Mouse (Mus musculus): Measurements from ENCODE around the gene Nt5c2.
A peak's percentile ranks its signal among the peaks of the same experiment; 100 is the strongest.

Nt5c2 gene

GRCm38 (mm10) chr19:46968833-46969232, 46.1 kb downstream of the Nt5c2 start:
- peak; percentile 51 for DNase-seq (ENCODE audit: extremely low read depth, low read depth)

- no peak for DNase-seq (ENCODE audit: extremely low read depth, low read depth)
Observed at GRCm38 (mm10) chr19:46967861-46968260, 47.1 kb downstream of the Nt5c2 start.

GRCm38 (mm10) chr19:46966330-46966729, 48.6 kb downstream of the Nt5c2 start:
- no peak for DNase-seq (ENCODE audit: extremely low read depth, low read depth)

- DNase-seq (ENCODE audit: extremely low read depth, low read depth): no peak
Observed at GRCm38 (mm10) chr19:46965496-46965895, 49.5 kb downstream of the Nt5c2 start.

GRCm38 (mm10) chr19:46964353-46964752, 50.6 kb downstream of the Nt5c2 start:
- DNase-seq (ENCODE audit: extremely low read depth, low read depth): no peak

GRCm38 (mm10) chr19:46963440-46963839, 51.5 kb downstream of the Nt5c2 start:
- no peak for DNase-seq (ENCODE audit: extremely low read depth, low read depth)

GRCm38 (mm10) chr19:46962841-46963240, 52.1 kb downstream of the Nt5c2 start:
- no peak for DNase-seq (ENCODE audit: extremely low read depth, low read depth)

GRCm38 (mm10) chr19:46962171-46962772, 52.7 kb downstream of the Nt5c2 start:
- DNase-seq (ENCODE audit: extremely low read depth, low read depth): no peak

GRCm38 (mm10) chr19:46961652-46962051, 53.3 kb downstream of the Nt5c2 start:
- no peak for DNase-seq (ENCODE audit: extremely low read depth, low read depth)

GRCm38 (mm10) chr19:46961047-46961651, 53.8 kb downstream of the Nt5c2 start:
- no peak for DNase-seq (ENCODE audit: extremely low read depth, low read depth)

GRCm38 (mm10) chr19:46960101-46961046, 54.6 kb downstream of the Nt5c2 start:
- no peak for DNase-seq (ENCODE audit: extremely low read depth, low read depth)

GRCm38 (mm10) chr19:46959536-46959935, 55.4 kb downstream of the Nt5c2 start:
- DNase-seq (ENCODE audit: extremely low read depth, low read depth): no peak

GRCm38 (mm10) chr19:46958566-46958965, 56.4 kb downstream of the Nt5c2 start:
- DNase-seq (ENCODE audit: extremely low read depth, low read depth): no peak

GRCm38 (mm10) chr19:46957971-46958370, 57.0 kb downstream of the Nt5c2 start:
- no peak for DNase-seq (ENCODE audit: extremely low read depth, low read depth)

- no peak for DNase-seq (ENCODE audit: extremely low read depth, low read depth)
Observed at GRCm38 (mm10) chr19:46957001-46957400, 58.0 kb downstream of the Nt5c2 start.

GRCm38 (mm10) chr19:46956410-46956809, 58.5 kb downstream of the Nt5c2 start:
- no peak for DNase-seq (ENCODE audit: extremely low read depth, low read depth)

- no peak for DNase-seq (ENCODE audit: extremely low read depth, low read depth)
Observed at GRCm38 (mm10) chr19:46955630-46956029, 59.3 kb downstream of the Nt5c2 start.

GRCm38 (mm10) chr19:46953536-46953935, 61.4 kb downstream of the Nt5c2 start:
- no peak for DNase-seq (ENCODE audit: extremely low read depth, low read depth)

- no peak for DNase-seq (ENCODE audit: extremely low read depth, low read depth)
Observed at GRCm38 (mm10) chr19:46952986-46953385, 62.0 kb downstream of the Nt5c2 start.

GRCm38 (mm10) chr19:46944341-46944740, 70.6 kb downstream of the Nt5c2 start:
- no peak for DNase-seq (ENCODE audit: extremely low read depth, low read depth)

- DNase-seq (ENCODE audit: extremely low read depth, low read depth): no peak
Observed at GRCm38 (mm10) chr19:46937173-46937572, 77.8 kb downstream of the Nt5c2 start.

GRCm38 (mm10) chr19:46934025-46934424, 80.9 kb downstream of the Nt5c2 start:
- DNase-seq (ENCODE audit: extremely low read depth, low read depth): no peak
